Mouse (Mus musculus): ENCODE data around the gene Dntt. TPM values are rescaled to one million over a fixed set of nuclear protein-coding genes. Genes with fewer than 3 reads are reported as not detected.

Gene Dntt
- polyA plus RNA-seq, 1 experiment = 0.10 TPM

- 17% methylated on average over 4 of the region's 4 CpGs for WGBS
- DNase-seq (ENCODE audit: low read depth, low spot score) = no peak
These were observed 21.3 kb upstream of the Dntt start for GRCm38 (mm10) chr19:41007733-41008132.

- no peak for DNase-seq (ENCODE audit: low read depth, low spot score)
- WGBS = 90% methylated on average over 5 of the region's 5 CpGs
These were observed 20.2 kb upstream of the Dntt start for GRCm38 (mm10) chr19:41008674-41009395.

GRCm38 (mm10) chr19:41011676-41012075, 17.4 kb upstream of the Dntt start:
- WGBS = 13% methylated on average over 5 of the region's 5 CpGs
- DNase-seq (ENCODE audit: low read depth, low spot score) = no peak

- WGBS = 7% methylated on average over 5 of the region's 5 CpGs
- DNase-seq (ENCODE audit: low read depth, low spot score) = no peak
These were observed 15.5 kb upstream of the Dntt start for GRCm38 (mm10) chr19:41013591-41013990.

GRCm38 (mm10) chr19:41014003-41014402, 15.1 kb upstream of the Dntt start:
- 8% methylated on average over 9 of the region's 9 CpGs for WGBS
- no peak for DNase-seq (ENCODE audit: low read depth, low spot score)

- 12% methylated on average over 14 of the region's 14 CpGs for WGBS
- no peak for DNase-seq (ENCODE audit: low read depth, low spot score)
These were observed 12.9 kb upstream of the Dntt start for GRCm38 (mm10) chr19:41015951-41016716.

- no peak for DNase-seq (ENCODE audit: low read depth, low spot score)
- WGBS = 57% methylated on average over 5 of the region's 5 CpGs
These were observed 9.9 kb upstream of the Dntt start for GRCm38 (mm10) chr19:41019164-41019675.

- WGBS = 39% methylated on average over 3 of the region's 3 CpGs
- no peak for DNase-seq (ENCODE audit: low read depth, low spot score)
These were observed 8.5 kb upstream of the Dntt start for GRCm38 (mm10) chr19:41020537-41020936.

GRCm38 (mm10) chr19:41022244-41022643, 6.8 kb upstream of the Dntt start:
- WGBS = 26% methylated on average over 4 of the region's 4 CpGs
- no peak for DNase-seq (ENCODE audit: low read depth, low spot score)

GRCm38 (mm10) chr19:41026551-41026950, 2.5 kb upstream of the Dntt start:
- 75% methylated on average over 8 of the region's 8 CpGs for WGBS
- no peak for DNase-seq (ENCODE audit: low read depth, low spot score)

GRCm38 (mm10) chr19:41027024-41027423, 2.1 kb upstream of the Dntt start:
- WGBS = 81% methylated on average over 5 of the region's 5 CpGs
- DNase-seq (ENCODE audit: low read depth, low spot score) = no peak

- 84% methylated on average over 9 of the region's 9 CpGs for WGBS
- no peak for DNase-seq (ENCODE audit: low read depth, low spot score)
These were observed 1.5 kb upstream of the Dntt start for GRCm38 (mm10) chr19:41027601-41028000.

GRCm38 (mm10) chr19:41030161-41030560, 1.1 kb downstream of the Dntt start:
- WGBS = 68% methylated on average over 6 of the region's 6 CpGs
- no peak for DNase-seq (ENCODE audit: low read depth, low spot score)

- WGBS = 63% methylated on average over 11 of the region's 11 CpGs
- DNase-seq (ENCODE audit: low read depth, low spot score) = no peak
These were observed 1.9 kb downstream of the Dntt start for GRCm38 (mm10) chr19:41031009-41031408.

- no peak for DNase-seq (ENCODE audit: low read depth, low spot score)
- WGBS = 69% methylated on average over 6 of the region's 6 CpGs
These were observed 2.8 kb downstream of the Dntt start for GRCm38 (mm10) chr19:41031869-41032268.

GRCm38 (mm10) chr19:41035809-41036551, 6.9 kb downstream of the Dntt start:
- 64% methylated on average over 4 of the region's 4 CpGs for whole genome bisulfite sequencing
- no peak for DNase-seq (ENCODE audit: low read depth, low spot score)

GRCm38 (mm10) chr19:41039110-41039509, 10.0 kb downstream of the Dntt start:
- DNase-seq (ENCODE audit: low read depth, low spot score) = no peak
- WGBS = 58% methylated on average over 7 of the region's 7 CpGs

GRCm38 (mm10) chr19:41045091-41045770, 16.2 kb downstream of the Dntt start:
- 41% methylated on average over 10 of the region's 10 CpGs for WGBS
- DNase-seq (ENCODE audit: low read depth, low spot score) = no peak

- 72% methylated on average over 9 of the region's 9 CpGs for WGBS
- DNase-seq (ENCODE audit: low read depth, low spot score) = no peak
These were observed 18.5 kb downstream of the Dntt start for GRCm38 (mm10) chr19:41047437-41048186.
